Mouse (Mus musculus) adrenal gland, adult 8-10 months (tissue): ENCODE results near the gene Smn1. TPM values are rescaled to one million over a fixed set of nuclear protein-coding genes. Genes with fewer than 3 reads are reported as not detected.

ENCODE experiments used
- total RNA-seq, 4 experiments: library from RNA; stranded (reverse); gene quantifications; 2 replicates each; pipeline ENCODE4 v1.2.4; 2022

Gene Smn1
- total RNA-seq, 4 experiments from 2014 or later = 27.5 to 48.1 (median 39.0) TPM

Other genes with a start within 250 kb of the Smn1 start
- 10 to 100 TPM in 2 of 4 experiments, 1 to 10 TPM in 2; 7.2 to 21.1 (median 11.5) TPM for gene Cartpt, start 223.8 kb upstream of the Smn1 start, total RNA-seq
- 10 to 100 TPM; 61.2 to 74.3 (median 66.4) TPM for gene Mccc2, start 109.2 kb upstream of the Smn1 start, total RNA-seq
- 10 to 100 TPM; 26.9 to 35.3 (median 30.5) TPM for gene Bdp1, start 20.8 kb upstream of the Smn1 start, total RNA-seq
- gene Serf1, start 16.8 kb upstream of the Smn1 start, total RNA-seq = 10 to 100 TPM in 2 of 4 experiments, 1 to 10 TPM in 2; 7.7 to 20.8 (median 10.1) TPM
- 1 to 10 TPM; 1.7 to 3.2 (median 2.6) TPM for gene Naip2, start 77.2 kb downstream of the Smn1 start, total RNA-seq
- gene Naip5, start 121.5 kb downstream of the Smn1 start, total RNA-seq = 1 to 10 TPM; 2.7 to 8.3 (median 5.7) TPM
- 1 to 10 TPM in 1 of 4 experiments, under 1 TPM in 3; 0.23 to 1.2 (median 0.43) TPM for gene Naip6, start 192.8 kb downstream of the Smn1 start, total RNA-seq